Comparison of ENCODE assay signal across 24 mouse cellular contexts in genomic region chr1:143858532-143858931, GRCm38 (mm10).
DNase-seq lines count a peak whose midpoint lies in the region; ATAC-seq lines count a peak whose summit lies in the region.
"Had no signal": no experiment of that assay in that cellular context is flagged by ENCODE, and none has a peak within 500 bp of the region (broad histone marks: within the 10 kb centered on the region; RNA-seq: fewer than 3 reads in every experiment).

No protein-coding gene starts in this region.

- H3K9ac ChIP-seq in neural tube, embryonic 15.5 days (replicated peaks) = no peak overlapping the region
- H3K9ac ChIP-seq in midbrain, embryonic 11.5 days (ENCODE audit: low read length) = no peak overlapping the region
- H3K9ac ChIP-seq: embryonic facial prominence, embryonic 13.5 days; embryonic facial prominence, embryonic 15.5 days; forebrain, embryonic 12.5 days had no signal

- no peak overlapping the region for H3K27ac ChIP-seq in neural tube, embryonic 15.5 days (replicated peaks)
- H3K27ac ChIP-seq in midbrain, embryonic 11.5 days (ENCODE audit: low read depth, low read length) = no peak overlapping the region
- H3K27ac ChIP-seq: embryonic facial prominence, embryonic 13.5 days; embryonic facial prominence, embryonic 15.5 days; forebrain, embryonic 10.5 days; forebrain, embryonic 12.5 days had no signal

- H3K4me3 ChIP-seq in neural tube, embryonic 15.5 days (replicated peaks) = no peak overlapping the region
- no peak overlapping the region for H3K4me3 ChIP-seq in midbrain, embryonic 11.5 days (ENCODE audit: low read depth, low read length)
- H3K4me3 ChIP-seq: embryonic facial prominence, embryonic 13.5 days; embryonic facial prominence, embryonic 15.5 days; erythroblast, embryonic 14.5 days; forebrain, embryonic 10.5 days; forebrain, embryonic 12.5 days had no signal

- no peaks in the 10 kb centered on the region for H3K4me1 ChIP-seq in neural tube, embryonic 15.5 days
- H3K4me1 ChIP-seq in midbrain, embryonic 11.5 days (ENCODE audit: control insufficient read depth, insufficient read depth, low read length) = no peaks in the 10 kb centered on the region
- H3K4me1 ChIP-seq: embryonic facial prominence, embryonic 13.5 days; embryonic facial prominence, embryonic 15.5 days; forebrain, embryonic 10.5 days; forebrain, embryonic 12.5 days had no signal

- DNase-seq in frontal cortex, postnatal 14 days (ENCODE audit: low spot score in 2 of 2) = no peak
- peak; percentile 16 for DNase-seq in brain, adult 2 months (ENCODE audit: low read depth, low spot score)
- DNase-seq in spleen, adult 18-20 months = no peak
- no peak for DNase-seq in midbrain, embryonic 11.5 days (ENCODE audit: low spot score, missing footprints)
- DNase-seq: adrenal gland, adult 2 months; adrenal gland, postnatal 10 days; adrenal gland, postnatal 25 days; cerebellum, adult 11-12 months; cerebellum, adult 2 months; cerebellum, adult 9-10 months; cerebellum, postnatal 10 days; cerebellum, postnatal 25 days; embryo, embryonic 11 days had no signal

- H3K9me3 ChIP-seq in neural tube, embryonic 15.5 days (replicated peaks) = no peaks in the 10 kb centered on the region
- no peaks in the 10 kb centered on the region for H3K9me3 ChIP-seq in midbrain, embryonic 11.5 days (ENCODE audit: control insufficient read depth, low read length)
- H3K9me3 ChIP-seq: embryonic facial prominence, embryonic 13.5 days; embryonic facial prominence, embryonic 15.5 days; forebrain, embryonic 10.5 days; forebrain, embryonic 12.5 days had no signal

- no peak overlapping the region for H3K4me2 ChIP-seq in neural tube, embryonic 15.5 days
- no peak overlapping the region for H3K4me2 ChIP-seq in midbrain, embryonic 11.5 days
- H3K4me2 ChIP-seq: embryonic facial prominence, embryonic 13.5 days; embryonic facial prominence, embryonic 15.5 days; forebrain, embryonic 12.5 days had no signal

- no peaks in the 10 kb centered on the region for H3K27me3 ChIP-seq in neural tube, embryonic 15.5 days (replicated peaks)
- no peaks in the 10 kb centered on the region for H3K27me3 ChIP-seq in midbrain, embryonic 11.5 days (ENCODE audit: control insufficient read depth, insufficient read depth, low read length)
- H3K27me3 ChIP-seq: embryonic facial prominence, embryonic 13.5 days; embryonic facial prominence, embryonic 15.5 days; forebrain, embryonic 12.5 days; Patski had no signal

- H3K36me3 ChIP-seq in neural tube, embryonic 15.5 days = no peaks in the 10 kb centered on the region
- H3K36me3 ChIP-seq in midbrain, embryonic 11.5 days (ENCODE audit: control insufficient read depth, insufficient read depth, low read length) = no peaks in the 10 kb centered on the region
- H3K36me3 ChIP-seq: embryonic facial prominence, embryonic 13.5 days; embryonic facial prominence, embryonic 15.5 days; forebrain, embryonic 10.5 days; forebrain, embryonic 12.5 days had no signal

- 0 out of 2 replicates have a peak, but pooled peaks have one; percentile 31 for ATAC-seq in frontal cortex, adult (ENCODE audit: low TSS enrichment)
- 0 out of 2 replicates have a peak, but pooled peaks have one; percentile 23 for ATAC-seq in megakaryocyte progenitor cell, adult 5-6 weeks (replicated peaks; ENCODE audit: poor library complexity)
- no peak for ATAC-seq in neural tube, embryonic 15.5 days (ENCODE audit: low FRiP score)
- ATAC-seq in midbrain, embryonic 11.5 days (ENCODE audit: low FRiP score) = no peak
- ATAC-seq: forebrain, embryonic 14.5 days; forebrain, embryonic 16.5 days; Patski had no signal

Comparison
In these comparisons a context has a peak if more than half of its experiments do, and no peak if none do; other contexts are left out.
1. ATAC-seq: peak in frontal cortex, adult (single experiment) and megakaryocyte progenitor cell, adult 5-6 weeks (single experiment); none in neural tube, embryonic 15.5 days (single experiment) and midbrain, embryonic 11.5 days (single experiment).